Mouse (Mus musculus) liver, embryonic 14.5 days (tissue): ENCODE measurements at regions not wholly inside any gene's neighbourhood (a gene's known extent, or its start where the extent isn't known, plus 50 kb on each side); places are given as distances from the start of the nearest gene placed in this dataset.
A peak's percentile ranks its signal among the peaks of the same experiment; 100 is the strongest.

Source experiments
- ATAC-seq: fragments of 200-750 bp; cut with Nextera tagmentation; 2 replicates; pipeline ENCODE4 v1.8.0; 2017; ENCODE audit warnings: moderate number of reproducible peaks, mild to moderate bottlenecking, moderate library complexity; ENCODE audit not compliant: insufficient read depth
- DNase-seq, 3 experiments: peaks; one replicate each; pipeline ENCODE4 v3.0.0-alpha.2; 2012 to 2013; ENCODE audit warnings: low read depth in 3 of 3, low spot score in 3 of 3
- H3K27ac ChIP-seq: fragments of 300-500 bp; sonication (generic); 2 replicates; pipeline ENCODE4 v1.5.1; 2014; ENCODE audit warnings: moderate library complexity, mild to moderate bottlenecking, control low read depth, inconsistent platforms
- H3K27me3 ChIP-seq: fragments of 300-500 bp; sonication (generic); 2 replicates; pipeline ENCODE4 v1.6.1; 2014; ENCODE audit warnings: mild to moderate bottlenecking, low read length, moderate library complexity; ENCODE audit not compliant: control insufficient read depth, insufficient read depth
- H3K36me3 ChIP-seq: fragments of 300-500 bp; sonication (generic); replicated peaks from 2 replicates; pipeline ENCODE4 v1.6.1; 2014; ENCODE audit warnings: low read depth; ENCODE audit not compliant: control insufficient read depth, insufficient read depth
- H3K4me1 ChIP-seq, 2 experiments: fragments of 200-500 bp in 1 of 2; fragments of 300-500 bp in 1 of 2; sonication (generic) in 1 of 2; replicated peaks; 2 replicates each; pipeline ENCODE4 v1.6.1; 2012 to 2014; ENCODE audit warnings: antibody characterized with exemption in 1 of 2, inconsistent platforms in 1 of 2, low read length in 1 of 2; ENCODE audit not compliant: control insufficient read depth in 2 of 2, insufficient read depth in 2 of 2
- H3K4me2 ChIP-seq: fragments of 300-500 bp; sonication (generic); 2 replicates; pipeline ENCODE4 v1.6.1; 2014; ENCODE audit warnings: low read depth, mild to moderate bottlenecking, control low read depth, moderate library complexity
- H3K4me3 ChIP-seq, 2 experiments: fragments of 200-500 bp in 1 of 2; fragments of 300-500 bp in 1 of 2; sonication (generic) in 1 of 2; 2 replicates each; pipeline ENCODE4 v1.5.1; 2012 to 2014; ENCODE audit warnings: low read depth in 2 of 2, low read length in 2 of 2, mild to moderate bottlenecking in 2 of 2, control low read depth in 1 of 2, inconsistent platforms in 1 of 2, moderate library complexity in 1 of 2; ENCODE audit not compliant: insufficient read depth in 1 of 2
- H3K9ac ChIP-seq: fragments of 300-500 bp; sonication (generic); replicated peaks from 2 replicates; pipeline ENCODE4 v1.6.1; 2014; ENCODE audit warnings: mild to moderate bottlenecking, control low read depth, moderate library complexity
- H3K9me3 ChIP-seq: fragments of 300-500 bp; sonication (generic); 2 replicates; pipeline ENCODE4 v1.6.1; 2016; ENCODE audit warnings: low read length, mixed read lengths; ENCODE audit not compliant: control insufficient read depth
- CTCF ChIP-seq: IDR thresholded peaks from 2 replicates; pipeline ENCODE4 v1.5.1; 2016; ENCODE audit warnings: antibody characterized with exemption, low read depth, control low read depth
- EP300 ChIP-seq: IDR thresholded peaks from 2 replicates; pipeline ENCODE4 v1.6.1; 2016; ENCODE audit warnings: antibody characterized with exemption, low read depth
- WGBS: fragments of 180-500 bp; shearing (Covaris S2); extraction: QIAGEN DNeasy Blood & Tissue Kit; methylation state at CpG from one replicate; pipeline ENCODE4 v1.1.7; 2014; ENCODE audit not compliant: insufficient replicate concordance; 5-methylcytosine and 5-hydroxymethylcytosine counted together

GRCm38 (mm10) chr13:55977902-55978301 lies 141.9 kb upstream of the Pitx1 start:
- Histone ChIP-seq H3K27me3 (no peaks in the 10 kb centered on the region), H3K4me1 (peaks cover 0 to 5% of the 10 kb centered on the region in 2 experiments; a peak in 2 of 4 replicates), H3K4me3 (no peak overlapping the region), H3K27ac (no peak overlapping the region), H3K9ac (no peak overlapping the region), H3K4me2 (no peak overlapping the region), H3K36me3 (no peaks in the 10 kb centered on the region), H3K9me3 (no peaks in the 10 kb centered on the region)
- DNase-seq (no peak), ATAC-seq (no peak)
- WGBS, result 24% methylated on average over 3 of the region's 3 CpGs
- TF ChIP-seq EP300 (no peak), CTCF (no peak)

- no peak for ATAC-seq
- no peak for TF ChIP-seq CTCF
- no peak for TF ChIP-seq EP300
- no peak overlapping the region for H3K4me3 ChIP-seq
- no peak overlapping the region for H3K4me2 ChIP-seq
- H3K4me1 ChIP-seq, result peaks cover 0 to 5% of the 10 kb centered on the region in 2 experiments; a peak in 2 of 4 replicates
- no peak for DNase-seq
- no peak overlapping the region for H3K9ac ChIP-seq
- no peaks in the 10 kb centered on the region for H3K36me3 ChIP-seq
- no peaks in the 10 kb centered on the region for H3K27me3 ChIP-seq
- H3K27ac ChIP-seq, result no peak overlapping the region
- no peaks in the 10 kb centered on the region for H3K9me3 ChIP-seq
- WGBS, result 38% methylated on average over 10 of the region's 10 CpGs
These were observed 141.0 kb upstream of the Pitx1 start for GRCm38 (mm10) chr13:55976911-55977381.

DNA sequence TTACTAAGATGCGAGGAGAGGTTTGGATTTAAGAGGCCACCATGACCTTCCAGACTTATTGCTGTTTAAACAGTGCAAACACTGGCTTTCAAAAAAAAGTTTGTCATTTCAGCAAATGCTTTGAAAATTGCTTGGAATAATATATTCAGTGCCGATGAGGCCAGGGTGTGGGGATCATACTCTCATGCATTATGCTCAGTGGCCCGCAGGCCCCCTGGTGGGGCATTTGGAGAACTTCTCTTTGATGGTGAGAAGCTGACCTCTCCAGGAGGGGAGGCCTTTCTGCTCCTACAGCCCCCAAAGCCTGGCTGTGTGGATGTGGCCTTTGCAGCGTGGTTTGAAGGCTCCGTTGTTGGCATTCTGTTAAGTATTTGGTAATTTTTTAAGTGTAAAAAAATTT lies 138.1 kb upstream of the Pitx1 start:
- 51% methylated on average over 5 of the region's 5 CpGs for WGBS
- H3K27ac ChIP-seq, result no peak overlapping the region
- H3K4me1 ChIP-seq, result peaks cover 0 to 5% of the 10 kb centered on the region in 2 experiments; a peak in 2 of 4 replicates
- no peaks in the 10 kb centered on the region; the same call in 1 of the 2 replicates for H3K9me3 ChIP-seq
- DNase-seq (no peak), ATAC-seq (no peak)
- H3K27me3 ChIP-seq, result no peaks in the 10 kb centered on the region
- no peak overlapping the region for H3K4me2 ChIP-seq
- H3K36me3 ChIP-seq, result no peaks in the 10 kb centered on the region
- H3K4me3 ChIP-seq, result no peak overlapping the region
- no peak overlapping the region for H3K9ac ChIP-seq
- no peak for TF ChIP-seq EP300
- peak; percentile 35; the same call in 1 of the 2 replicates for TF ChIP-seq CTCF

GRCm38 (mm10) chr13:55970687-55971086 lies 134.7 kb upstream of the Pitx1 start:
- Histone ChIP-seq H3K9ac (no peak overlapping the region), H3K9me3 (no peaks in the 10 kb centered on the region; the same call in 1 of the 2 replicates), H3K36me3 (no peaks in the 10 kb centered on the region), H3K4me1 (no peaks in the 10 kb centered on the region), H3K4me2 (no peak overlapping the region), H3K4me3 (no peak overlapping the region), H3K27me3 (no peaks in the 10 kb centered on the region), H3K27ac (no peak overlapping the region)
- no peak for TF ChIP-seq EP300
- no peak for TF ChIP-seq CTCF
- ATAC-seq (no peak), DNase-seq (no peak)
- 69% methylated on average over 6 of the region's 6 CpGs for WGBS

GRCm38 (mm10) chr13:55969473-55969872 lies 133.5 kb upstream of the Pitx1 start:
- ATAC-seq, result no peak
- no peak overlapping the region for H3K27ac ChIP-seq

More at GRCm38 (mm10) chr13:55969473-55969872, 133.5 kb upstream of the Pitx1 start:
- Histone ChIP-seq H3K27me3 (no peaks in the 10 kb centered on the region), H3K4me1 (no peaks in the 10 kb centered on the region), H3K9ac (no peak overlapping the region), H3K9me3 (no peaks in the 10 kb centered on the region; the same call in 1 of the 2 replicates), H3K4me2 (no peak overlapping the region), H3K36me3 (no peaks in the 10 kb centered on the region), H3K4me3 (no peak overlapping the region)
- 67% methylated on average over 4 of the region's 4 CpGs for WGBS
- DNase-seq, result no peak
- no peak for TF ChIP-seq EP300
- TF ChIP-seq CTCF, result peak; percentile 24; the same call in 1 of the 2 replicates
